16 mouse cellular contexts compared by ENCODE assay signal in the genomic region with DNA sequence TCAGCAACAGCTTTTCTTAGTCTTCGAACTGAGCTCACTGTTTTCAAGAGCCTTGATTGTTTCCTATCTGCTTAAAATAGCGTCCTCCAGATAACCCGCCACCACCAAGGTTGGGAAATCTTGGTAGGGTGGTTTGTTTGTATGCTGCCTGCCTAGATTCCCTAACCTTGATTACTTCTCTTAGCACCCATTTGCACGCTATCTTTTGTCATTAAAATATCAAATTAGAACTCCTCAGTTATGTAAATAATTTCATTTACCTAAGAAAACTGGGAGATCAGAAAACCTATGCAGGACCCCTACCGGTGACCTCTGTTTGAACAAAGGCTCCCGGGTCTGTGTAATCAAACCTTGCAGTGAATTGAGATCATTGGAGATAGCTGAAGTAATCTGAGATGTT. TPM values are rescaled to one million over a fixed set of nuclear protein-coding genes. Genes with fewer than 3 reads are reported as not detected.
DNase-seq lines count a peak whose midpoint lies in the region; ATAC-seq and TF ChIP-seq lines count a peak whose summit lies in the region.
"Had no signal": no experiment of that assay in that cellular context is flagged by ENCODE, and none has a peak within 500 bp of the region (broad histone marks: within the 10 kb centered on the region; RNA-seq: fewer than 3 reads in every experiment).

No protein-coding gene starts in this region.

- H3K27ac ChIP-seq in heart, embryonic 12.5 days (ENCODE audit: poor library complexity, severe bottlenecking), result peak overlapping the region; percentile 88
- H3K27ac ChIP-seq in lung, embryonic 14.5 days (ENCODE audit: low read depth), result peak overlapping the region; percentile 88; the same call in 1 of the 2 replicates
- H3K27ac ChIP-seq in stomach, embryonic 16.5 days (ENCODE audit: low read length), result peak overlapping the region; percentile 80
- H3K27ac ChIP-seq: macrophage; neural tube, embryonic 12.5 days had no signal

- H3K9ac ChIP-seq in heart, embryonic 12.5 days, result no peak overlapping the region
- no peak overlapping the region for H3K9ac ChIP-seq in lung, embryonic 14.5 days
- no peak overlapping the region for H3K9ac ChIP-seq in stomach, embryonic 16.5 days (ENCODE audit: low read length)
- H3K9ac ChIP-seq: forebrain, embryonic 15.5 days; midbrain, embryonic 15.5 days; neural tube, embryonic 12.5 days had no signal

- peaks cover 72% of the 10 kb centered on the region for H3K4me1 ChIP-seq in heart, embryonic 12.5 days (replicated peaks)
- peaks cover 28% of the 10 kb centered on the region for H3K4me1 ChIP-seq in lung, embryonic 14.5 days (ENCODE audit: insufficient read depth)
- H3K4me1 ChIP-seq in stomach, embryonic 16.5 days (ENCODE audit: control insufficient read depth, insufficient read depth, low read length), result peaks cover 38% of the 10 kb centered on the region

- no peaks in the 10 kb centered on the region for H3K9me3 ChIP-seq in heart, embryonic 12.5 days (replicated peaks)
- H3K9me3 ChIP-seq in lung, embryonic 14.5 days (ENCODE audit: low read depth, low read length), result no peaks in the 10 kb centered on the region
- H3K9me3 ChIP-seq in stomach, embryonic 16.5 days (replicated peaks; ENCODE audit: control insufficient read depth, low read length), result no peaks in the 10 kb centered on the region
- H3K9me3 ChIP-seq: forebrain, embryonic 15.5 days; midbrain, embryonic 15.5 days; neural tube, embryonic 12.5 days had no signal

- WGBS in heart, embryonic 12.5 days, result 9% methylated on average over 6 of the region's 6 CpGs
- 33% methylated on average over 6 of the region's 6 CpGs for WGBS in lung, embryonic 14.5 days
- WGBS in stomach, embryonic 16.5 days, result 35% methylated on average over 6 of the region's 6 CpGs

- no peak for ATAC-seq in heart, embryonic 12.5 days (ENCODE audit: insufficient number of reproducible peaks, low FRiP score)
- no peak for ATAC-seq in lung, embryonic 14.5 days (ENCODE audit: insufficient read depth)
- no peak for ATAC-seq in stomach, embryonic 16.5 days (ENCODE audit: insufficient read depth, low FRiP score)
- ATAC-seq: inflammation-experienced regulatory T-cells, adult 6 months had no signal

- TF ChIP-seq CTCF in lung, embryonic 14.5 days (IDR thresholded peaks at IDR 0.05; ENCODE audit: low read depth), result no peak

- peak overlapping the region; percentile 27 for H3K4me2 ChIP-seq in heart, embryonic 12.5 days
- no peak overlapping the region for H3K4me2 ChIP-seq in lung, embryonic 14.5 days
- no peak overlapping the region for H3K4me2 ChIP-seq in stomach, embryonic 16.5 days (ENCODE audit: low read depth, low read length)
- H3K4me2 ChIP-seq: forebrain, embryonic 15.5 days; midbrain, embryonic 15.5 days; neural tube, embryonic 12.5 days had no signal

- H3K36me3 ChIP-seq in heart, embryonic 12.5 days, result no peaks in the 10 kb centered on the region
- H3K36me3 ChIP-seq in lung, embryonic 14.5 days (ENCODE audit: insufficient read depth), result peaks cover 10% of the 10 kb centered on the region; the same call in 1 of the 2 replicates
- H3K36me3 ChIP-seq in stomach, embryonic 16.5 days (ENCODE audit: control insufficient read depth, insufficient read depth, low read length), result no peaks in the 10 kb centered on the region
- H3K36me3 ChIP-seq: forebrain, embryonic 15.5 days; midbrain, embryonic 15.5 days; neural tube, embryonic 12.5 days had no signal

- H3K27me3 ChIP-seq in heart, embryonic 12.5 days (replicated peaks), result no peaks in the 10 kb centered on the region
- no peaks in the 10 kb centered on the region for H3K27me3 ChIP-seq in lung, embryonic 14.5 days (ENCODE audit: insufficient read depth, low read length)
- no peaks in the 10 kb centered on the region for H3K27me3 ChIP-seq in stomach, embryonic 16.5 days (ENCODE audit: control insufficient read depth, insufficient read depth, low read length)
- H3K27me3 ChIP-seq: forebrain, embryonic 15.5 days; midbrain, embryonic 15.5 days; neural tube, embryonic 12.5 days; Patski had no signal

- H3K4me3 ChIP-seq in heart, embryonic 12.5 days, result no peak overlapping the region
- H3K4me3 ChIP-seq in lung, embryonic 14.5 days (ENCODE audit: low read depth, low read length), result no peak overlapping the region
- no peak overlapping the region for H3K4me3 ChIP-seq in stomach, embryonic 16.5 days (replicated peaks; ENCODE audit: low read length)
- H3K4me3 ChIP-seq: forebrain, embryonic 15.5 days; midbrain, embryonic 15.5 days; neural tube, embryonic 12.5 days had no signal

- no peak for DNase-seq in heart, postnatal 4 days
- DNase-seq in lung, embryonic 14.5 days, result no peak
- no peak for DNase-seq in lung, postnatal 25 days (ENCODE audit: low spot score)
- peak; percentile 94 for DNase-seq in ZHBTc4 (ENCODE audit: low read depth, low spot score)
- no peak for DNase-seq in frontal cortex, postnatal 36 days (ENCODE audit: low spot score in 2 of 2)
- no peak for DNase-seq in right cerebral cortex, postnatal 4 days
- DNase-seq: gastrocnemius, postnatal 36 days; retina, postnatal 1 day had no signal

RNA-seq across cellular contexts. Expression of a gene that starts 44.0 kb away (rescaled TPM):
- polyA plus RNA-seq in heart, embryonic 12.5 days (2016; fragmentation: Nextera tagmentation; extraction: Ambion mirVana), result 21.3 and 24.9 TPM in 2 replicates
- total RNA-seq in heart, postnatal 4 days (2021), result 10 to 100 TPM; 68.5 to 72.0 TPM
- polyA plus RNA-seq in lung, embryonic 14.5 days (2014; fragmentation: Nextera tagmentation; extraction: Ambion mirVana), result 30.6 and 32.1 TPM in 2 replicates
- polyA plus RNA-seq in stomach, embryonic 16.5 days (2015; fragmentation: Nextera tagmentation; extraction: Ambion mirVana), result 20.2 and 20.8 TPM in 2 replicates
- polyA plus RNA-seq: inflammation-experienced regulatory T-cells, adult 6 months had no signal
